Mouse (Mus musculus) frontal cortex, postnatal 10 days (tissue): ENCODE results near the gene Epb41l3.

ENCODE experiments used
- DNase-seq, 2 experiments: peaks; one replicate each; pipeline ENCODE4 v3.0.0; 2022; ENCODE audit warnings: low spot score in 2 of 2, mixed read lengths in 1 of 2

Epb41l3 gene

GRCm38 (mm10) chr17:69237172-69237571, 161.7 kb downstream of the Epb41l3 start:
- no peak for DNase-seq

GRCm38 (mm10) chr17:69238810-69239373, 163.4 kb downstream of the Epb41l3 start:
- DNase-seq: no peak

GRCm38 (mm10) chr17:69239423-69239822, 163.9 kb downstream of the Epb41l3 start:
- no peak for DNase-seq

- DNase-seq: no peak
Observed at GRCm38 (mm10) chr17:69255834-69256233, 180.4 kb downstream of the Epb41l3 start.

- no peak for DNase-seq
Observed at GRCm38 (mm10) chr17:69256441-69256840, 181.0 kb downstream of the Epb41l3 start.

- DNase-seq: no peak
Observed at GRCm38 (mm10) chr17:69263810-69264565, 188.5 kb downstream of the Epb41l3 start.

- no peak for DNase-seq
Observed at GRCm38 (mm10) chr17:69265171-69265570, 189.7 kb downstream of the Epb41l3 start.

GRCm38 (mm10) chr17:69265759-69266463, 190.4 kb downstream of the Epb41l3 start:
- DNase-seq: no peak

GRCm38 (mm10) chr17:69266936-69267335, 191.5 kb downstream of the Epb41l3 start:
- no peak for DNase-seq

GRCm38 (mm10) chr17:69267526-69267925, 192.0 kb downstream of the Epb41l3 start:
- no peak for DNase-seq

- DNase-seq: no peak
Observed at GRCm38 (mm10) chr17:69277362-69277761, 201.9 kb downstream of the Epb41l3 start.

- no peak for DNase-seq
Observed at GRCm38 (mm10) chr17:69284511-69284910, 209.0 kb downstream of the Epb41l3 start.

- DNase-seq: no peak
Observed at GRCm38 (mm10) chr17:69288130-69288529, 212.6 kb downstream of the Epb41l3 start.

GRCm38 (mm10) chr17:69290272-69290671, 214.8 kb downstream of the Epb41l3 start:
- DNase-seq: no peak

GRCm38 (mm10) chr17:69301552-69301951, 226.1 kb downstream of the Epb41l3 start:
- DNase-seq: no peak

- DNase-seq: peak; percentile 22 to 26
Observed at GRCm38 (mm10) chr17:69303579-69304274, 228.2 kb downstream of the Epb41l3 start.

GRCm38 (mm10) chr17:69307636-69308035, 232.2 kb downstream of the Epb41l3 start:
- no peak for DNase-seq

GRCm38 (mm10) chr17:69309872-69310271, 234.4 kb downstream of the Epb41l3 start:
- no peak for DNase-seq

- DNase-seq: no peak
Observed at GRCm38 (mm10) chr17:69320496-69320895, 245.0 kb downstream of the Epb41l3 start.

GRCm38 (mm10) chr17:69322721-69323120, 247.2 kb downstream of the Epb41l3 start:
- DNase-seq: no peak
